Mouse (Mus musculus): Measurements from ENCODE around the gene Tuba1b.
"Not testable (repeated sequence)": the region's sequence is repeated elsewhere in the genome, so short reads cannot be mapped to it uniquely, and the experiment has no call there.

Tuba1b gene

GRCm38 (mm10) chr15:98954425-98955253 lies 20.3 kb upstream of the Tuba1b start:
- no peak for DNase-seq (ENCODE audit: low spot score)

GRCm38 (mm10) chr15:98953401-98954356 lies 19.3 kb upstream of the Tuba1b start, which contains the start of the genes Gm49450 and Tuba1a:
Gene Gm49450, minus strand, starts transcription at chr15:98953551.
Gene Tuba1a, minus strand, starts transcription at chr15:98953703.
- peak; percentile 90 for DNase-seq (ENCODE audit: low spot score)

GRCm38 (mm10) chr15:98952751-98953400 lies 18.5 kb upstream of the Tuba1b start:
- DNase-seq (ENCODE audit: low spot score): peak; percentile 34

- DNase-seq (ENCODE audit: low spot score): no peak
These were observed 17.7 kb upstream of the Tuba1b start for GRCm38 (mm10) chr15:98952063-98952455.

GRCm38 (mm10) chr15:98951122-98952062 lies 17.0 kb upstream of the Tuba1b start:
- not testable (repeated sequence) for DNase-seq (ENCODE audit: low spot score)

- no peak for DNase-seq (ENCODE audit: low spot score)
These were observed 15.2 kb upstream of the Tuba1b start for GRCm38 (mm10) chr15:98949607-98949892.

- no peak for DNase-seq (ENCODE audit: low spot score)
These were observed 14.7 kb upstream of the Tuba1b start for GRCm38 (mm10) chr15:98948857-98949606.

- DNase-seq (ENCODE audit: low spot score): no peak
These were observed 14.0 kb upstream of the Tuba1b start for GRCm38 (mm10) chr15:98948382-98948781.

GRCm38 (mm10) chr15:98947884-98948283 lies 13.5 kb upstream of the Tuba1b start:
- no peak for DNase-seq (ENCODE audit: low spot score)

- DNase-seq (ENCODE audit: low spot score): no peak
These were observed 8.8 kb upstream of the Tuba1b start for GRCm38 (mm10) chr15:98943133-98943532.

GRCm38 (mm10) chr15:98942081-98942480 lies 7.7 kb upstream of the Tuba1b start:
- no peak for DNase-seq (ENCODE audit: low spot score)

- DNase-seq (ENCODE audit: low spot score): no peak
These were observed 7.2 kb upstream of the Tuba1b start for GRCm38 (mm10) chr15:98941539-98941938.

GRCm38 (mm10) chr15:98940816-98941215 lies 6.5 kb upstream of the Tuba1b start:
- DNase-seq (ENCODE audit: low spot score): no peak

GRCm38 (mm10) chr15:98933833-98934216 lies 540 bp downstream of the Tuba1b start:
- peak; percentile 91 for DNase-seq (ENCODE audit: low spot score)

GRCm38 (mm10) chr15:98933004-98933671 lies 1.2 kb downstream of the Tuba1b start:
- not testable (repeated sequence) for DNase-seq (ENCODE audit: low spot score)

- DNase-seq (ENCODE audit: low spot score): no peak
These were observed 3.4 kb downstream of the Tuba1b start for GRCm38 (mm10) chr15:98930998-98931397.

GRCm38 (mm10) chr15:98930017-98930734 lies 4.2 kb downstream of the Tuba1b start:
- no peak for DNase-seq (ENCODE audit: low spot score)

GRCm38 (mm10) chr15:98928598-98929240 lies 5.6 kb downstream of the Tuba1b start:
- peak; percentile 56 for DNase-seq (ENCODE audit: low spot score)

GRCm38 (mm10) chr15:98927566-98927965 lies 6.8 kb downstream of the Tuba1b start:
- no peak for DNase-seq (ENCODE audit: low spot score)
